Mouse (Mus musculus): ENCODE data around the gene Man2b2. TPM values are rescaled to one million over a fixed set of nuclear protein-coding genes. Genes with fewer than 3 reads are reported as not detected.

The Man2b2 gene
- polyA plus RNA-seq, 1 experiment from 2014 or later: 7.2 TPM

DNA sequence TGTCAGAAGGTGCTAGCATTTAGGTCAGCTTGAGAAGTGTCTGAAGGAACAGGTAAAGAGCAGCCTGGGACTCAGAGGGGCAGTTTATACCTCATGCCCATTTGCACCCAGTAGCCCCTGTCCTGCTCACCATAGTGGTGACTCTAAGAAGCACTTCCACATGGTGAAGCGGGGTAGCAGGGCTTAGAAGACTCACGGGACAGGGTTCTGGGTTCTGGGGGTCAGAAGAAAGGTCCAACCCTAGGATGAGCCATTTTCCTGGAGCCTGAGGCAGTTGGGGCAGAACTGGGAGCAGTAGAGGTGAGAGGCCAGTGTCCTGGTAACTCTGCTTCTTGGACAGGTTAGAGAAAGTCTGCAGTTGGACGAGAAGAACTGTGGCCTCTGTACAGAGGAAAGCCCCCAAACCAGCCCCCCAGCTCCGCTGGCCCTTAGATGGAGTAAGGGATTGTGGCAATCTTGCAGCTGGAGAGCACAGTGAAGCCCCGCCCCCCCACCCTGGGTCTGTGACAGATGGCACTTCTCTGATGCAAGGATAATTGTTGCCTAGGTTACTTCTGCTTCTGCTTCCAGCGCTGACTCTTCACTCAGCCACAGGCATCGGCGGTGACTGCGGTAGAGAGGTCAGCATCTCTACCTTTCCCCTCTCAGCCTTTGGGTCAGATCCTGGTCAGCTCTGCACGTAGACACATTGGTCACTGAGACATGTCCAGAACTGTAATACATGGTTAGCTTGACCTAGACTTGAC is 63.3 kb downstream of the Man2b2 start:
- no peaks in the 10 kb centered on the region for H3K27me3 ChIP-seq (replicated peaks; ENCODE audit: control insufficient read depth, insufficient read depth, low read length)
- H3K4me2 ChIP-seq (ENCODE audit: low read length): no peak overlapping the region
- H3K9ac ChIP-seq (replicated peaks; ENCODE audit: low read depth, low read length): no peak overlapping the region
- H3K27ac ChIP-seq (ENCODE audit: low read length): no peak overlapping the region; the same call in 1 of the 2 replicates
- no peaks in the 10 kb centered on the region for H3K36me3 ChIP-seq (ENCODE audit: control insufficient read depth, insufficient read depth)
- WGBS: 36% methylated on average over 10 of the region's 10 CpGs
- H3K9me3 ChIP-seq (ENCODE audit: control insufficient read depth, low read length): no peaks in the 10 kb centered on the region
- ATAC-seq: peak; percentile 79
- peaks cover 11% of the 10 kb centered on the region for H3K4me1 ChIP-seq (replicated peaks; ENCODE audit: control insufficient read depth, insufficient read depth, low read length)
- H3K4me3 ChIP-seq (replicated peaks; ENCODE audit: low read length): no peak overlapping the region

- no peak overlapping the region for H3K27ac ChIP-seq (ENCODE audit: low read length)
- no peaks in the 10 kb centered on the region for H3K36me3 ChIP-seq (ENCODE audit: control insufficient read depth, insufficient read depth)
- H3K9ac ChIP-seq (replicated peaks; ENCODE audit: low read depth, low read length): no peak overlapping the region
- H3K9me3 ChIP-seq (ENCODE audit: control insufficient read depth, low read length): no peaks in the 10 kb centered on the region
- no peaks in the 10 kb centered on the region for H3K27me3 ChIP-seq (replicated peaks; ENCODE audit: control insufficient read depth, insufficient read depth, low read length)
- no peak overlapping the region for H3K4me2 ChIP-seq (ENCODE audit: low read length)
- 85% methylated on average over 4 of the region's 4 CpGs for WGBS
- H3K4me3 ChIP-seq (replicated peaks; ENCODE audit: low read length): no peak overlapping the region
- ATAC-seq: no peak
- H3K4me1 ChIP-seq (replicated peaks; ENCODE audit: control insufficient read depth, insufficient read depth, low read length): no peaks in the 10 kb centered on the region
Measured at GRCm38 (mm10) chr5:36759848-36760247, 70.6 kb downstream of the Man2b2 start.

- Histone ChIP-seq H3K4me2 (ENCODE audit: low read length) (no peak overlapping the region), H3K27me3 (replicated peaks; ENCODE audit: control insufficient read depth, insufficient read depth, low read length) (no peaks in the 10 kb centered on the region), H3K4me1 (replicated peaks; ENCODE audit: control insufficient read depth, insufficient read depth, low read length) (no peaks in the 10 kb centered on the region), H3K27ac (ENCODE audit: low read length) (no peak overlapping the region), H3K9ac (replicated peaks; ENCODE audit: low read depth, low read length) (no peak overlapping the region), H3K4me3 (replicated peaks; ENCODE audit: low read length) (no peak overlapping the region), H3K36me3 (ENCODE audit: control insufficient read depth, insufficient read depth) (no peaks in the 10 kb centered on the region), H3K9me3 (ENCODE audit: control insufficient read depth, low read length) (no peaks in the 10 kb centered on the region)
- no peak for ATAC-seq
- 65% methylated on average over 5 of the region's 5 CpGs for WGBS
Measured at GRCm38 (mm10) chr5:36757033-36757432, 73.4 kb downstream of the Man2b2 start.

Other genes with a start within 250 kb of the Man2b2 start
- 118 and 123 TPM in 2 replicates for gene Tbc1d14, start 237.4 kb downstream of the Man2b2 start, polyA plus RNA-seq (2015; fragmentation: Nextera tagmentation; extraction: Ambion mirVana)
- gene D5Ertd579e, start 134.6 kb downstream of the Man2b2 start, polyA plus RNA-seq (2015; fragmentation: Nextera tagmentation; extraction: Ambion mirVana): 35.9 and 39.9 TPM in 2 replicates
- 26.0 and 31.4 TPM in 2 replicates for gene Bloc1s4, start 82.0 kb downstream of the Man2b2 start, polyA plus RNA-seq (2015; fragmentation: Nextera tagmentation; extraction: Ambion mirVana)
- gene Mrfap1, start 33.9 kb downstream of the Man2b2 start, polyA plus RNA-seq (2015; fragmentation: Nextera tagmentation; extraction: Ambion mirVana): 284 and 308 TPM in 2 replicates
- gene Ppp2r2c, start 37.9 kb upstream of the Man2b2 start, polyA plus RNA-seq (2015; fragmentation: Nextera tagmentation; extraction: Ambion mirVana): 34.2 and 38.3 TPM in 2 replicates
- gene Wfs1, start 158.6 kb upstream of the Man2b2 start, polyA plus RNA-seq (2015; fragmentation: Nextera tagmentation; extraction: Ambion mirVana): 8.5 and 10.7 TPM in 2 replicates